Mouse (Mus musculus) thymus, adult 2 months (tissue): ENCODE data around the gene Hoxb8. TPM values are rescaled to one million over a fixed set of nuclear protein-coding genes. Genes with fewer than 3 reads are reported as not detected.

ENCODE experiments used
- DNase-seq: peaks from one replicate; pipeline ENCODE4 v3.0.0; 2021
- H3K27ac ChIP-seq: fragments of 200-500 bp; 2 replicates; pipeline ENCODE4 v1.5.1; 2012; ENCODE audit warnings: low read length, control low read depth; ENCODE audit not compliant: control insufficient read depth, insufficient read depth
- H3K27me3 ChIP-seq: fragments of 200-500 bp; 2 replicates; pipeline ENCODE4 v1.6.1; 2012; ENCODE audit warnings: mild to moderate bottlenecking, low read length, moderate library complexity, mixed read lengths; ENCODE audit not compliant: control insufficient read depth, insufficient read depth
- H3K36me3 ChIP-seq: fragments of 200-500 bp; 2 replicates; pipeline ENCODE4 v1.6.1; 2012; ENCODE audit warnings: mild to moderate bottlenecking, low read length, moderate library complexity; ENCODE audit not compliant: control insufficient read depth, insufficient read depth
- H3K4me1 ChIP-seq: fragments of 200-500 bp; replicated peaks from 2 replicates; pipeline ENCODE4 v1.6.1; 2012; ENCODE audit warnings: low read length; ENCODE audit not compliant: control insufficient read depth, insufficient read depth
- H3K4me3 ChIP-seq: fragments of 200-500 bp; 2 replicates; pipeline ENCODE4 v1.5.1; 2012; ENCODE audit warnings: mild to moderate bottlenecking, low read length, control low read depth, moderate library complexity; ENCODE audit not compliant: control insufficient read depth, insufficient read depth
- CTCF ChIP-seq: fragments of 200-500 bp; IDR thresholded peaks from 2 replicates; pipeline ENCODE4 v1.5.1; 2012; ENCODE audit warnings: mild to moderate bottlenecking, control low read depth, low read length, moderate library complexity, borderline replicate concordance; ENCODE audit not compliant: control insufficient read depth, poor library complexity, insufficient read depth; ENCODE audit errors: extremely low read depth
- POLR2A ChIP-seq: fragments of 200-500 bp; IDR thresholded peaks from 2 replicates; pipeline ENCODE4 v1.6.1; 2012; ENCODE audit warnings: mild to moderate bottlenecking, low read length, control low read depth, moderate library complexity; ENCODE audit not compliant: control insufficient read depth, poor library complexity, insufficient read depth; ENCODE audit errors: extremely low read depth
- WGBS: fragments of 180-500 bp; shearing (Covaris S2); methylation state at CpG from one replicate; pipeline ENCODE4 v1.1.7; 2018; 5-methylcytosine and 5-hydroxymethylcytosine counted together
- polyA plus RNA-seq: library from polyadenylated mRNA; depleted of rRNA; stranded (reverse); fragments of >200 nt; gene quantifications from 2 replicates; pipeline ENCODE4 v1.2.3, GENCODE M21; 2012

Hoxb8 gene
- polyA plus RNA-seq, 1 experiment = 0.20 TPM

- Histone ChIP-seq H3K4me1 (peaks cover 5% of the 10 kb centered on the region), H3K4me3 (no peak overlapping the region), H3K27ac (no peak overlapping the region), H3K36me3 (no peaks in the 10 kb centered on the region), H3K27me3 (peaks cover 51% of the 10 kb centered on the region)
- no peak for TF ChIP-seq POLR2A
- no peak for TF ChIP-seq CTCF
- DNase-seq = no peak
- WGBS = 81% methylated on average over 17 of the region's 17 CpGs
Measured at GRCm38 (mm10) chr11:96290705-96291355, 9.1 kb downstream of the Hoxb8 start.

- no peak for TF ChIP-seq CTCF
- TF ChIP-seq POLR2A = no peak
- H3K4me3 ChIP-seq = no peak within 1 kb of the TSS
- WGBS = 25% methylated on average over 22 of the region's 22 CpGs
- no peak for DNase-seq
- H3K27ac ChIP-seq = no peak within 1 kb of the TSS
- peaks cover under 1% of the 10 kb centered on the region for H3K4me1 ChIP-seq
- no peaks in the 10 kb centered on the region for H3K36me3 ChIP-seq
- peaks cover 50% of the 10 kb centered on the region for H3K27me3 ChIP-seq
Measured at GRCm38 (mm10) chr11:96291681-96292564, 10.2 kb downstream of the Hoxb8 start, which contains the start of gene Hoxb6. Gene Hoxb6, plus strand, starts transcription at chr11:96292476.

DNA sequence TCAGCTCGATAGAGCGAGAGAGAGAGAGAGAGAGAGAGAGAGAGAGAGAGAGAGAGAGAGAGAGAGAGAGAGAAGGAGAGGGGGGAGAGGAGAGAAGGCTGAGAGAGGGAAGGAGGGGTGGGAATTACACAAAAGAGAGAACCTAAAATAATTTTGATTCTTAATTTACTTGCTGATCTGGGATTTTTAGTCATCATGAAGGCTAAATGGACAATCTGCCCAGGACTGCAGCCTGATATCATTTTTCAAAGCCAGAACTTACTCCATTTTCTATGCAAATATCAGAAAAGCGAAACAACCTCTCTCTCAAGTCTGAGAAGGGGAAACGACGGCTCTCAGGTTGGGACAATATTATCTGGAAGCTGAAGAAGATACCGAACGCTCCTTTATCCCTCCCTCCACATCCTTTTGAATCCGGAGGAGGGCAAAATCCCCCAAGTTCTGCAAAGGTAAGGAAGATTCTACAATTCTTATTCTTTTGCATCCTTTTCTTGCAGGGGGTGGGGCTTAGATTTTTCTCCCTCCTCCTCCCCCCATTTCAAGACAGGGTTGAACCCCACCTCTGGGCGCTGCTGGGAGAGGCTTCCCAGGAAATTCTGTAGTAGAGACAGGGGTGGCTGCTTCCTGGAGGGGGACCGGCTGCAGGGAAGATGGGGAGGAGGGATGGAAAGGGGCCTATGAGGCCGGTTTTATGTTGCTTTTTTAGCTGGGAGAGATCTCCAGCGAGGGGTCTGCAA is 11.0 kb downstream of the Hoxb8 start:
- Histone ChIP-seq H3K4me3 (no peak overlapping the region), H3K27me3 (peaks cover 47% of the 10 kb centered on the region), H3K27ac (no peak overlapping the region), H3K4me1 (no peaks in the 10 kb centered on the region; the same call in 1 of the 2 replicates), H3K36me3 (no peaks in the 10 kb centered on the region)
- TF ChIP-seq POLR2A = no peak
- TF ChIP-seq CTCF = no peak
- 5% methylated on average over 12 of the region's 12 CpGs for WGBS
- no peak for DNase-seq

DNA sequence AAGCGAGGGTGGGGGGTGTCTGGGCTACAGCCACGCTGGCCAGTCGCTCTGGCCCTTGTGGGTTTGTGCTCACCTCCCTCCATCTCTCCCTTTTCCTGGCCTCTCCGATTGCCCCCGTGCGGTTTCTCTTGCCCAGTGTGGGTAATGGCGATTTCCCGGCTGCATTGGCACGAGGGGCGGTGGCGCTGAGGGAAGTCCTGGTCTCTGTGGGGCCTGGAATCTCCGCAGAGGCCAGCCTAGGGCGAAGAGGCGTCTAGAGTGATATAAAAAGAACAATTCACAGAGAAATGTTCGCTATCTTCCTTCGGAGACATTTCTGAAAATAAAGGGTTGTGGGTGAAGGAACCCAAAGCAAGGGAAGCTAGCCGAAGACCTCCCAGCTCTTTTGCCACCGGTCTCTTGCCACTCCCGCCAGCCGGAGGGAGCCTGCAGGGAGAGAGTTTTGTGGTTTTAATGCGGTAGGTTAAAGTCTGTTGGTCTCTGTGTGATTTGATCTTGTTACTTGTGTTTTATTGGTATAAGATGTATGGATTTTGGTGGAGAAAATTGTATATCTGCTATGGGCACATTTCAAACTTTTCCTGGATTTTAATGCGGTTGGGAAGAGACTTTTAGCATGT is 11.7 kb downstream of the Hoxb8 start:
- TF ChIP-seq CTCF (no peak), POLR2A (no peak)
- WGBS = 3% methylated on average over 22 of the region's 22 CpGs
- H3K4me1 ChIP-seq = no peaks in the 10 kb centered on the region; the same call in 1 of the 2 replicates
- H3K27me3 ChIP-seq = peaks cover 41% of the 10 kb centered on the region
- no peak overlapping the region for H3K4me3 ChIP-seq
- no peak for DNase-seq
- H3K36me3 ChIP-seq = no peaks in the 10 kb centered on the region
- H3K27ac ChIP-seq = no peak overlapping the region

DNA sequence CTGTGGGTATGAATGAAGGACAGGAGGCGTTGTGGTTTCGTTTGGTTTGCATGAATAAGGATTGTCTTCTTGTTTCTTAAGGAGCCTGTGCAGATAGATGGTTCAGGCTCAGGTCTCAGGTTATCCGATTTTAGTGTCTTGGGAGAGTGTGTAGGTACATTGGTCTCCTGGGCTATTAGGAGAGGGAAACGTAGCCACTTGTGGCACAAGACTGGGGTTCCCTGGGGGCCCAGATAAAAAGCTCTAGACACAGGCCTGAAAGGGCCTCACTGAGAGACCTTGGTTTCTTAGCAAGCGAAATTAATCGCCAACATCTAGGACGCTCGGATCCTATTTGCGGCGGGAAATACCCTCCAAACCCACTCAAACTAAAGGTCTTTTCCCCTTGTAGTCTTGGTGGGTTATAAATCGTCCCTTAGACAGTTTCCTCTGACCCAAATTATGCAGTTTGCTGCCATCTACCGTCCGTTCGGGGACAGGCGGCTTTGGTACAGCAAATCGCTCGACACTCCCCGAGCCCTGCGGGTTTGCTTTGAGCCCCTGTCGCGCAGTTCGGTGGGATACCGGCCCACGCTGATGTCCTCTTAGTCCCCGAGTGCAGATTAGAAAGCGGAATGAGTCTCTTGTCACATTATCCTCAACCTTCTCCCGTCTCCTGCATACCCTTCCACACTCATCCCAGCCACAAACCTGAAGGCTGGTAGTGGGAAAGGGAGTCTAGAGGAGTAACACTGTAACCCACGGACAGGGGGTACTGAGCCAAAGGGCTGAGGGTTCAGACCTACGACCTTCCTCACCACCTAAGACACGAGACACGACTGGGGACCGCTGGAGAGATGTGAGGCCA is 12.8 kb downstream of the Hoxb8 start:
- Histone ChIP-seq H3K4me1 (no peaks in the 10 kb centered on the region; the same call in 1 of the 2 replicates), H3K27ac (no peak overlapping the region), H3K27me3 (peaks cover 40% of the 10 kb centered on the region), H3K36me3 (no peaks in the 10 kb centered on the region), H3K4me3 (no peak overlapping the region)
- peak; percentile 81 for DNase-seq
- 1% methylated on average over 32 of the region's 32 CpGs for WGBS
- TF ChIP-seq POLR2A = no peak
- peak; percentile 66; the same call in 1 of the 2 replicates for TF ChIP-seq CTCF
